Comparison of ENCODE assay signal across 21 mouse cellular contexts in the genomic region with DNA sequence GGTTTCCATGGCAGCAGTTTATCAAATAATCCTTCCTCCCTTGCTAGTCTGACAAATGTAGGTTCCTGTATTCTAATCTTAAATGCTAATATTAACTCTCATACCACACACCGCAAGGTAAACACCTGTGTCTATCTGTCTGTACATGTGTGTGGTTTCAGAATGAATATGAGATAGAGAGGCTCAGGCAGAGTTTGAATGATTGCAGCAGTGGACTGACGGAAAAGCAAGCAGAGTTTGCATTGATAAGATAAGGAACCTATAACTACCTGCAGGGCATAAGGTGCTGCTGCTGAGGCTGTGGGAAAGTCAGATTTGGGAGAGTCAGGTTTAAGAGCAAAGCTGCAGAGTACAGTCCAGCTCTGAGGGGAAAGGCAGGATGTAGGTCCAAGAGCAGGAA. TPM values are rescaled to one million over a fixed set of nuclear protein-coding genes. Genes with fewer than 3 reads are reported as not detected.
DNase-seq lines count a peak whose midpoint lies in the region; ATAC-seq and TF ChIP-seq lines count a peak whose summit lies in the region.
"Had no signal": no experiment of that assay in that cellular context is flagged by ENCODE, and none has a peak within 500 bp of the region (broad histone marks: within the 10 kb centered on the region; RNA-seq: fewer than 3 reads in every experiment).

No protein-coding gene starts in this region.

- WGBS in lung, embryonic 16.5 days: 48% methylated on average over 2 of the region's 2 CpGs
- WGBS in intestine, embryonic 16.5 days: 61% methylated on average over 2 of the region's 2 CpGs

- H3K36me3 ChIP-seq in lung, embryonic 16.5 days (ENCODE audit: control insufficient read depth, insufficient read depth, low read length): no peaks in the 10 kb centered on the region
- no peaks in the 10 kb centered on the region for H3K36me3 ChIP-seq in G1E (replicated peaks)
- no peaks in the 10 kb centered on the region for H3K36me3 ChIP-seq in intestine, embryonic 16.5 days (ENCODE audit: control insufficient read depth, insufficient read depth, low read length)
- H3K36me3 ChIP-seq: forebrain, embryonic 10.5 days; hindbrain, embryonic 12.5 days; kidney, embryonic 15.5 days; limb, embryonic 15.5 days; liver, embryonic 15.5 days; midbrain, embryonic 12.5 days had no signal

- no peak overlapping the region for H3K4me2 ChIP-seq in lung, embryonic 16.5 days (ENCODE audit: low read depth, low read length)
- H3K4me2 ChIP-seq in intestine, embryonic 16.5 days (ENCODE audit: low read depth, low read length): no peak overlapping the region
- H3K4me2 ChIP-seq: hindbrain, embryonic 12.5 days; kidney, embryonic 15.5 days; limb, embryonic 15.5 days; liver, embryonic 15.5 days; midbrain, embryonic 12.5 days had no signal

- DNase-seq in lung, postnatal 10 days: no peak
- DNase-seq in G1E (ENCODE audit: low spot score): no peak
- no peak for DNase-seq in kidney, adult 18-20 months
- no peak for DNase-seq in adrenal gland, adult (ENCODE audit: inconsistent age in 2 of 2, low spot score in 1 of 2)
- DNase-seq in frontal cortex, postnatal 36 days (ENCODE audit: low spot score in 2 of 2): no peak
- DNase-seq: adrenal gland, postnatal 10 days; cerebellum, adult 8-10 months; forebrain, postnatal 0 days; gastrocnemius, postnatal 25 days; heart, adult 2 months; kidney, postnatal 36 days; lung, postnatal 14 days; thymus, postnatal 14 days had no signal

- no peaks in the 10 kb centered on the region for H3K27me3 ChIP-seq in lung, embryonic 16.5 days (ENCODE audit: control insufficient read depth, insufficient read depth, low read depth, low read length)
- H3K27me3 ChIP-seq in G1E (ENCODE audit: insufficient read depth, low read length): 0 out of 2 replicates have a peak, but pooled peaks cover 5% of the 10 kb centered on the region
- H3K27me3 ChIP-seq in intestine, embryonic 16.5 days (replicated peaks; ENCODE audit: control insufficient read depth, insufficient read depth, low read length): no peaks in the 10 kb centered on the region
- H3K27me3 ChIP-seq: hindbrain, embryonic 12.5 days; kidney, embryonic 15.5 days; limb, embryonic 15.5 days; liver, embryonic 15.5 days; midbrain, embryonic 12.5 days had no signal

- H3K4me1 ChIP-seq in lung, embryonic 16.5 days (replicated peaks; ENCODE audit: control insufficient read depth, insufficient read depth, low read length): 0 out of 2 replicates have a peak, but pooled peaks cover 5% of the 10 kb centered on the region
- H3K4me1 ChIP-seq in G1E (ENCODE audit: insufficient read depth, low read depth, low read length): peaks cover 13% of the 10 kb centered on the region
- H3K4me1 ChIP-seq in intestine, embryonic 16.5 days (ENCODE audit: control insufficient read depth, insufficient read depth, low read length): no peaks in the 10 kb centered on the region
- H3K4me1 ChIP-seq: forebrain, embryonic 10.5 days; hindbrain, embryonic 12.5 days; limb, embryonic 15.5 days; midbrain, embryonic 12.5 days had no signal

- no peaks in the 10 kb centered on the region for H3K9me3 ChIP-seq in lung, embryonic 16.5 days (ENCODE audit: control insufficient read depth, low read length)
- no peaks in the 10 kb centered on the region for H3K9me3 ChIP-seq in G1E (replicated peaks)
- H3K9me3 ChIP-seq in intestine, embryonic 16.5 days (ENCODE audit: control insufficient read depth, low read length): no peaks in the 10 kb centered on the region
- H3K9me3 ChIP-seq: forebrain, embryonic 10.5 days; hindbrain, embryonic 12.5 days; kidney, embryonic 15.5 days; limb, embryonic 15.5 days; liver, embryonic 15.5 days; midbrain, embryonic 12.5 days had no signal

- TF ChIP-seq CTCF in G1E (IDR thresholded peaks at IDR 0.05; ENCODE audit: low read depth, low read length): no peak

- H3K9ac ChIP-seq in lung, embryonic 16.5 days (ENCODE audit: low read length): no peak overlapping the region
- H3K9ac ChIP-seq in intestine, embryonic 16.5 days (ENCODE audit: low read depth, low read length): no peak overlapping the region
- H3K9ac ChIP-seq: forebrain, postnatal 0 days; hindbrain, embryonic 12.5 days; kidney, embryonic 15.5 days; limb, embryonic 15.5 days; liver, embryonic 15.5 days; midbrain, embryonic 12.5 days had no signal

- H3K4me3 ChIP-seq in lung, embryonic 16.5 days (ENCODE audit: low read length): no peak overlapping the region
- no peak overlapping the region for H3K4me3 ChIP-seq in G1E (ENCODE audit: low read depth, low read length)
- H3K4me3 ChIP-seq in intestine, embryonic 16.5 days (ENCODE audit: low read length): no peak overlapping the region
- H3K4me3 ChIP-seq: forebrain, embryonic 10.5 days; heart, adult 2 months; hindbrain, embryonic 12.5 days; kidney, embryonic 15.5 days; limb, embryonic 15.5 days; liver, embryonic 15.5 days; midbrain, embryonic 12.5 days had no signal

- peak overlapping the region; percentile 33 for H3K27ac ChIP-seq in lung, embryonic 16.5 days (ENCODE audit: low read length)
- no peak overlapping the region for H3K27ac ChIP-seq in intestine, embryonic 16.5 days (ENCODE audit: low read length)
- H3K27ac ChIP-seq: forebrain, embryonic 10.5 days; heart, adult 2 months; hindbrain, embryonic 12.5 days; kidney, embryonic 15.5 days; limb, embryonic 15.5 days; liver, embryonic 15.5 days; midbrain, embryonic 12.5 days had no signal

- peak; percentile 35; the same call in 1 of the 2 replicates for ATAC-seq in lung, embryonic 16.5 days (ENCODE audit: low read depth)
- peak; percentile 61 for ATAC-seq in G1E (ENCODE audit: extremely low read depth, insufficient number of reproducible peaks, low FRiP score, poor library complexity, severe bottlenecking)
- ATAC-seq in intestine, embryonic 16.5 days: peak; percentile 79
- ATAC-seq: forebrain, postnatal 0 days had no signal

RNA-seq across cellular contexts. Expression of a gene that starts 10.9 kb away (rescaled TPM):
- polyA plus RNA-seq in lung, embryonic 16.5 days (2015; fragmentation: Nextera tagmentation; extraction: Ambion mirVana): 63.5 and 76.4 TPM in 2 replicates
- total RNA-seq in G1E (2014; fragmentation: Nextera tagmentation): 8.5 and 10.6 TPM in 2 replicates
- 11.3 and 20.6 TPM in 2 replicates for total RNA-seq in G1E (2017)
- 3.3 and 3.6 TPM in 2 replicates for polyA plus RNA-seq in G1E (2012)
- polyA plus RNA-seq in intestine, embryonic 16.5 days (2015; fragmentation: Nextera tagmentation; extraction: Ambion mirVana): 35.6 and 36.9 TPM in 2 replicates
